Mouse (Mus musculus): Measurements from ENCODE around the gene Pknox2. TPM values are rescaled to one million over a fixed set of nuclear protein-coding genes. Genes with fewer than 3 reads are reported as not detected.
A peak's percentile ranks its signal among the peaks of the same experiment; 100 is the strongest.

Pknox2 gene
- polyA plus RNA-seq, 1 experiment = 83.7 TPM

DNA sequence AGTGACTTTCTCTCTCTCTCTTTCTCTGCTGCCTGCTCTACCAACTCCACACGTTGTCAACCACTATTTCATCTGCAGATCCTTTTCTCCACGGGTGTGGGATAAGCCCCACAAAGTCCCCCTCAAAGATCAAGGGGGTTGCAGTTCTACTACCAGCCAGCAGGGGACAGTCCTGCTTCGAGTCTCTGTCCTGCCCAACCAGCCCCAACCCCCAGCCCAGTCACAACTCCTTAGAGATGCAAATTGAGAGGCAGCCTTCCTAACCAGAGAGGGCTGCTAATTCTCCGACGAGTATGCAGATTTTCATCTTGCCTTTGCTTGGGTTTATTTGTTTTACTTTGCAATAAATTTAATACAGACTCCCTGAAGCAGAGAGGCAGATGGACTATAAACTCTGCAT, 29.9 kb upstream of the Pknox2 start:
- Histone ChIP-seq H3K4me3 (ENCODE audit: control insufficient read depth, low read depth, low read length) (no peak overlapping the region), H3K4me1 (ENCODE audit: control insufficient read depth, insufficient read depth, low read length) (no peaks in the 10 kb centered on the region), H3K36me3 (ENCODE audit: control insufficient read depth, insufficient read depth, low read length) (no peaks in the 10 kb centered on the region), H3K27ac (ENCODE audit: control insufficient read depth, insufficient read depth, low read depth, low read length) (no peak overlapping the region), H3K27me3 (ENCODE audit: control insufficient read depth, insufficient read depth, low read length) (no peaks in the 10 kb centered on the region)
- TF ChIP-seq CTCF (IDR thresholded peaks at IDR 0.05; ENCODE audit: control insufficient read depth, insufficient read depth, insufficient replicate concordance, low read depth, low read length) (peak; percentile 82; the same call in 1 of the 2 replicates), POLR2A (IDR thresholded peaks at IDR 0.05; ENCODE audit: control insufficient read depth, low read depth, low read length) (no peak)

DNA sequence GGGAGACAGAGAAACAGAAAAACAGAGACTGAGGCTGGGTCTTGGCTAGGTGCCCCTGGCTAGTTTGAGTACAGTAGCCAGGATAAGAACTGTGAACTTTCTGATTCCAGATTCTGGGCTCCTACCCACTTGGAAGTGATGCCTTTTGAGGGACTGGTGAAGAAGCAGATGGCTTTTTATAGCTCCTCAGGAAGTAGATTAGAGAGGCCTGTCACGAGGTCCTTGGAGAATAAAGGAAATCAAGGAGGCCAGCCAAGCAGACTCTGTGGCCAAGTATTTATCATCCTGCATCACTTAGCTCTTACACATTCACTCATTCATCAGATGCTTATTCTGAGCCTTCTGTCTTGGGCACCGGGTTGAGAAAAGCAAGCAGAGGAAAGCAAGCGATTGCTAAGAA, 28.8 kb upstream of the Pknox2 start:
- H3K27ac ChIP-seq (ENCODE audit: control insufficient read depth, insufficient read depth, low read depth, low read length) = no peak overlapping the region
- no peaks in the 10 kb centered on the region for H3K27me3 ChIP-seq (ENCODE audit: control insufficient read depth, insufficient read depth, low read length)
- no peaks in the 10 kb centered on the region for H3K4me1 ChIP-seq (ENCODE audit: control insufficient read depth, insufficient read depth, low read length)
- no peak overlapping the region for H3K4me3 ChIP-seq (ENCODE audit: control insufficient read depth, low read depth, low read length)
- TF ChIP-seq POLR2A (IDR thresholded peaks at IDR 0.05; ENCODE audit: control insufficient read depth, low read depth, low read length) = no peak
- TF ChIP-seq CTCF (IDR thresholded peaks at IDR 0.05; ENCODE audit: control insufficient read depth, insufficient read depth, insufficient replicate concordance, low read depth, low read length) = no peak
- H3K36me3 ChIP-seq (ENCODE audit: control insufficient read depth, insufficient read depth, low read length) = no peaks in the 10 kb centered on the region

- H3K4me3 ChIP-seq (ENCODE audit: control insufficient read depth, low read depth, low read length) = no peak overlapping the region
- TF ChIP-seq POLR2A (IDR thresholded peaks at IDR 0.05; ENCODE audit: control insufficient read depth, low read depth, low read length) (no peak), CTCF (IDR thresholded peaks at IDR 0.05; ENCODE audit: control insufficient read depth, insufficient read depth, insufficient replicate concordance, low read depth, low read length) (no peak)
- H3K27me3 ChIP-seq (ENCODE audit: control insufficient read depth, insufficient read depth, low read length) = no peaks in the 10 kb centered on the region
Measured at GRCm38 (mm10) chr9:37173376-37173775, 26.2 kb upstream of the Pknox2 start.

GRCm38 (mm10) chr9:37166899-37167298, 19.7 kb upstream of the Pknox2 start:
- Histone ChIP-seq H3K4me1 (ENCODE audit: control insufficient read depth, insufficient read depth, low read length) (no peaks in the 10 kb centered on the region), H3K4me3 (ENCODE audit: control insufficient read depth, low read depth, low read length) (no peak overlapping the region), H3K36me3 (ENCODE audit: control insufficient read depth, insufficient read depth, low read length) (no peaks in the 10 kb centered on the region), H3K27ac (ENCODE audit: control insufficient read depth, insufficient read depth, low read depth, low read length) (no peak overlapping the region), H3K27me3 (ENCODE audit: control insufficient read depth, insufficient read depth, low read length) (no peaks in the 10 kb centered on the region)
- TF ChIP-seq CTCF (IDR thresholded peaks at IDR 0.05; ENCODE audit: control insufficient read depth, insufficient read depth, insufficient replicate concordance, low read depth, low read length) = no peak
- TF ChIP-seq POLR2A (IDR thresholded peaks at IDR 0.05; ENCODE audit: control insufficient read depth, low read depth, low read length) = no peak

More at GRCm38 (mm10) chr9:37173376-37173775, 26.2 kb upstream of the Pknox2 start:
- no peaks in the 10 kb centered on the region for H3K4me1 ChIP-seq (ENCODE audit: control insufficient read depth, insufficient read depth, low read length)
- H3K36me3 ChIP-seq (ENCODE audit: control insufficient read depth, insufficient read depth, low read length) = no peaks in the 10 kb centered on the region
- no peak overlapping the region for H3K27ac ChIP-seq (ENCODE audit: control insufficient read depth, insufficient read depth, low read depth, low read length)

GRCm38 (mm10) chr9:37160686-37161085, 13.5 kb upstream of the Pknox2 start:
- no peaks in the 10 kb centered on the region for H3K36me3 ChIP-seq (ENCODE audit: control insufficient read depth, insufficient read depth, low read length)
- no peaks in the 10 kb centered on the region for H3K27me3 ChIP-seq (ENCODE audit: control insufficient read depth, insufficient read depth, low read length)
- no peak overlapping the region for H3K27ac ChIP-seq (ENCODE audit: control insufficient read depth, insufficient read depth, low read depth, low read length)
- H3K4me3 ChIP-seq (ENCODE audit: control insufficient read depth, low read depth, low read length) = no peak overlapping the region
- no peaks in the 10 kb centered on the region for H3K4me1 ChIP-seq (ENCODE audit: control insufficient read depth, insufficient read depth, low read length)
- no peak for TF ChIP-seq POLR2A (IDR thresholded peaks at IDR 0.05; ENCODE audit: control insufficient read depth, low read depth, low read length)

- Histone ChIP-seq H3K27ac (ENCODE audit: control insufficient read depth, insufficient read depth, low read depth, low read length) (no peak overlapping the region), H3K36me3 (ENCODE audit: control insufficient read depth, insufficient read depth, low read length) (no peaks in the 10 kb centered on the region), H3K27me3 (ENCODE audit: control insufficient read depth, insufficient read depth, low read length) (peaks cover 3% of the 10 kb centered on the region; the same call in 1 of the 2 replicates), H3K4me1 (ENCODE audit: control insufficient read depth, insufficient read depth, low read length) (peaks cover 11% of the 10 kb centered on the region), H3K4me3 (ENCODE audit: control insufficient read depth, low read depth, low read length) (no peak overlapping the region)
- TF ChIP-seq POLR2A (IDR thresholded peaks at IDR 0.05; ENCODE audit: control insufficient read depth, low read depth, low read length) = no peak
- TF ChIP-seq CTCF (IDR thresholded peaks at IDR 0.05; ENCODE audit: control insufficient read depth, insufficient read depth, insufficient replicate concordance, low read depth, low read length) = no peak
Measured at GRCm38 (mm10) chr9:37147886-37148285, 679 bp upstream of the Pknox2 start.

- Histone ChIP-seq H3K36me3 (ENCODE audit: control insufficient read depth, insufficient read depth, low read length) (no peaks in the 10 kb centered on the region), H3K27ac (ENCODE audit: control insufficient read depth, insufficient read depth, low read depth, low read length) (peak overlapping the region; percentile 5; the same call in 1 of the 2 replicates), H3K4me3 (ENCODE audit: control insufficient read depth, low read depth, low read length) (peak overlapping the region; percentile 75), H3K4me1 (ENCODE audit: control insufficient read depth, insufficient read depth, low read length) (peaks cover 11% of the 10 kb centered on the region), H3K27me3 (ENCODE audit: control insufficient read depth, insufficient read depth, low read length) (peaks cover 3% of the 10 kb centered on the region; the same call in 1 of the 2 replicates)
- TF ChIP-seq POLR2A (IDR thresholded peaks at IDR 0.05; ENCODE audit: control insufficient read depth, low read depth, low read length) = peak; percentile 40; the same call in 1 of the 2 replicates
- no peak for TF ChIP-seq CTCF (IDR thresholded peaks at IDR 0.05; ENCODE audit: control insufficient read depth, insufficient read depth, insufficient replicate concordance, low read depth, low read length)
Measured at GRCm38 (mm10) chr9:37146603-37147358, 426 bp downstream of the Pknox2 start.
